Mouse (Mus musculus) kidney, adult 2 months (tissue): ENCODE measurements around the gene Adipor2. TPM values are rescaled to one million over a fixed set of nuclear protein-coding genes. Genes with fewer than 3 reads are reported as not detected.

ENCODE experiments used
- DNase-seq: peaks from one replicate; pipeline ENCODE4 v3.0.0; 2021
- H3K27ac ChIP-seq: fragments of 200-500 bp; 2 replicates; pipeline ENCODE4 v1.5.1; 2012; ENCODE audit warnings: low read depth, low read length, control low read depth, inconsistent platforms; ENCODE audit not compliant: insufficient read depth
- H3K27me3 ChIP-seq: fragments of 200-500 bp; replicated peaks from 2 replicates; pipeline ENCODE4 v1.6.1; 2012; ENCODE audit warnings: mild to moderate bottlenecking, moderate library complexity, low read length, inconsistent platforms; ENCODE audit not compliant: control insufficient read depth, insufficient read depth
- H3K36me3 ChIP-seq: fragments of 200-500 bp; 2 replicates; pipeline ENCODE4 v1.6.1; 2012; ENCODE audit warnings: mild to moderate bottlenecking, moderate library complexity, low read length, inconsistent platforms; ENCODE audit not compliant: control insufficient read depth, insufficient read depth
- H3K4me1 ChIP-seq: fragments of 200-500 bp; 2 replicates; pipeline ENCODE4 v1.6.1; 2011; ENCODE audit warnings: low read length; ENCODE audit not compliant: control insufficient read depth, insufficient read depth
- H3K4me3 ChIP-seq: fragments of 200-500 bp; 2 replicates; pipeline ENCODE4 v1.5.1; 2011; ENCODE audit warnings: mild to moderate bottlenecking, low read depth, low read length, control low read depth; ENCODE audit not compliant: insufficient read depth
- CTCF ChIP-seq: fragments of 200-500 bp; conservative IDR thresholded peaks from 2 replicates; pipeline ENCODE4 v1.5.1; 2011; ENCODE audit warnings: low read depth, mild to moderate bottlenecking, control low read depth, low read length, moderate library complexity, mixed read lengths; ENCODE audit not compliant: insufficient read depth, insufficient read length
- POLR2A ChIP-seq: fragments of 200-500 bp; IDR thresholded peaks from one replicate; pipeline ENCODE4 v1.6.1; 2011; ENCODE audit warnings: low read depth, low read length, control low read depth
- WGBS: fragments of 180-500 bp; shearing (Covaris S2); methylation state at CpG from one replicate; pipeline ENCODE4 v1.1.7; 2018; 5-methylcytosine and 5-hydroxymethylcytosine counted together
- polyA plus RNA-seq: library from polyadenylated mRNA; depleted of rRNA; stranded (reverse); fragments of >200 nt; gene quantifications from 2 replicates; pipeline ENCODE4 v1.2.3, GENCODE M21; 2012

Gene Adipor2
- polyA plus RNA-seq, 1 experiment, result 66.6 TPM

GRCm38 (mm10) chr6:119387801-119388649, 29.5 kb downstream of the Adipor2 start:
- 2% methylated on average over 61 of the region's 76 CpGs for WGBS
- Histone ChIP-seq H3K27me3 (no peaks in the 10 kb centered on the region), H3K4me1 (peaks cover 9% of the 10 kb centered on the region; the same call in 1 of the 2 replicates), H3K4me3 (peak overlapping the region; percentile 54), H3K36me3 (no peaks in the 10 kb centered on the region), H3K27ac (peak overlapping the region; percentile 34; the same call in 1 of the 2 replicates)
- no peak for TF ChIP-seq CTCF
- TF ChIP-seq POLR2A, result no peak
- peak; percentile 59 for DNase-seq

GRCm38 (mm10) chr6:119386821-119387220, 30.7 kb downstream of the Adipor2 start:
- H3K4me3 ChIP-seq, result no peak overlapping the region
- H3K27me3 ChIP-seq, result no peaks in the 10 kb centered on the region
- H3K36me3 ChIP-seq, result no peaks in the 10 kb centered on the region
- H3K4me1 ChIP-seq, result peaks cover 9% of the 10 kb centered on the region; the same call in 1 of the 2 replicates
- no peak for TF ChIP-seq POLR2A
- no peak for TF ChIP-seq CTCF
- DNase-seq, result no peak
- 92% methylated on average over 1 of the region's 1 CpGs for WGBS
- H3K27ac ChIP-seq, result no peak overlapping the region

GRCm38 (mm10) chr6:119386421-119386820, 31.1 kb downstream of the Adipor2 start:
- no peaks in the 10 kb centered on the region for H3K36me3 ChIP-seq
- peaks cover 9% of the 10 kb centered on the region; the same call in 1 of the 2 replicates for H3K4me1 ChIP-seq
- H3K27ac ChIP-seq, result no peak overlapping the region
- H3K27me3 ChIP-seq, result no peaks in the 10 kb centered on the region
- no peak for TF ChIP-seq POLR2A
- TF ChIP-seq CTCF, result no peak
- DNase-seq, result no peak
- WGBS, result 75% methylated on average over 4 of the region's 4 CpGs
- no peak overlapping the region for H3K4me3 ChIP-seq

GRCm38 (mm10) chr6:119385668-119386067, 31.8 kb downstream of the Adipor2 start:
- H3K27me3 ChIP-seq, result no peaks in the 10 kb centered on the region
- TF ChIP-seq POLR2A (no peak), CTCF (0 out of 2 replicates have a peak, but pooled peaks have one; percentile 6)
- WGBS, result 93% methylated on average over 1 of the region's 1 CpGs
- no peak for DNase-seq
- no peak overlapping the region for H3K27ac ChIP-seq
- H3K4me1 ChIP-seq, result peaks cover 9% of the 10 kb centered on the region; the same call in 1 of the 2 replicates
- H3K4me3 ChIP-seq, result no peak overlapping the region
- H3K36me3 ChIP-seq, result no peaks in the 10 kb centered on the region

- DNase-seq, result no peak
- WGBS, result 78% methylated on average over 1 of the region's 1 CpGs
Measured at GRCm38 (mm10) chr6:119378631-119379030, 38.9 kb downstream of the Adipor2 start.

GRCm38 (mm10) chr6:119377613-119378012, 39.9 kb downstream of the Adipor2 start:
- peak; percentile 10 for DNase-seq
- Histone ChIP-seq H3K4me3 (no peak overlapping the region), H3K4me1 (peaks cover 10% of the 10 kb centered on the region; the same call in 1 of the 2 replicates), H3K27ac (0 out of 2 replicates have a peak overlapping the region, but pooled peaks have one; percentile 6), H3K27me3 (no peaks in the 10 kb centered on the region), H3K36me3 (no peaks in the 10 kb centered on the region)
- TF ChIP-seq POLR2A (no peak), CTCF (no peak)
- 57% methylated on average over 2 of the region's 2 CpGs for WGBS

More at GRCm38 (mm10) chr6:119378631-119379030, 38.9 kb downstream of the Adipor2 start:
- no peak for TF ChIP-seq POLR2A
- no peaks in the 10 kb centered on the region for H3K36me3 ChIP-seq
- no peak overlapping the region for H3K27ac ChIP-seq
- H3K27me3 ChIP-seq, result no peaks in the 10 kb centered on the region
- H3K4me1 ChIP-seq, result peaks cover 12% of the 10 kb centered on the region; the same call in 1 of the 2 replicates
- H3K4me3 ChIP-seq, result no peak overlapping the region

GRCm38 (mm10) chr6:119375035-119375434, 42.5 kb downstream of the Adipor2 start:
- no peak overlapping the region for H3K27ac ChIP-seq
- TF ChIP-seq POLR2A (no peak), CTCF (0 out of 2 replicates have a peak, but pooled peaks have one; percentile 16)
- no peaks in the 10 kb centered on the region for H3K36me3 ChIP-seq
- no peak overlapping the region for H3K4me3 ChIP-seq
- WGBS, result 79% methylated on average over 5 of the region's 5 CpGs
- no peak for DNase-seq
- H3K27me3 ChIP-seq, result no peaks in the 10 kb centered on the region
- peaks cover 10% of the 10 kb centered on the region; the same call in 1 of the 2 replicates for H3K4me1 ChIP-seq
